Mouse (Mus musculus) CD4-positive, CD25-positive, alpha-beta regulatory T cell, adult 2 months (primary cell): ENCODE results near the gene Slco2a1.

Source experiments
- DNase-seq: peaks from one replicate; pipeline ENCODE4 v3.0.0-alpha.2; 2012; ENCODE audit warnings: low read depth, low spot score

Gene Slco2a1

DNA sequence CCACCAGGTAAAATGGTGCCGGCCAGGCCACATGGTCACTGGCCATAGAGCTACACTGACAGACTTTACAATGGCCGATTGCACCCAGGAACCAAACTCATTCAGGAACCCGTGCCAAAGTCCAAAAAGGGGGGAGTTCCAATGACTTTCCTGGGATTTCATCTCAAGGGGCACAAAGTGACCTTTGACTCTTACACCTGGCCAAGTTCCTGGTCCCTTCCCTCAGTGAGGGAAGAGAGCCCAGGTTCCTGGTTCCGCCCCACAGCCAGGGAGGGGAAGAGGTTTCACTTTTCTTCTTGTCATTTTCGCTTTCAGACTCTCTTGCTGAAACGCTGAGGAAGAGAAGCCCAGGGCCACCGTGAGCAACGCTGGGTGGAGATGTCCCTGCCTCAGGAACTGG lies at the start of gene Slco2a1:
Gene Slco2a1, plus strand, starts transcription at position 251 of the 400 bp plus-strand sequence.
- DNase-seq: no peak

DNA sequence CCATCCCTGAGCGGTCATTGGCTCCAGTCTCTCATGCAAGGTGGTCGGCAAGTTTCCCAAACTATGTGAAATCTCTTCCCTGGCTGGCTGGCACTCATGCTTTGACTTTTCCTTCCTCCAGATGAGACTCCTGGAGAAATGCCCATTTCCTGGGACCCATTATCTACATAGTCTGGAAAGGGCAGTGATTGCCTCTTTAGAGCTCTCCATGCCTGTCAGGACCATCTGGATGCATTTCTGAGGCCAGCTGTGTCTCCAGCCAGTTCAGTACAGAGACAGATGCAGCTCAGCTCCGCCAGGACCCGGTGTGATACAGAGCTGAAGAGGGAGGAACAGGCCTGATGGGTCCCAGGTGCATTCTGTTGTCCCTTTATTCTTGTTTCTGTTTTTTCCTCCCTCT lies 46.3 kb upstream of the Slco2a1 start:
- DNase-seq: no peak

DNA sequence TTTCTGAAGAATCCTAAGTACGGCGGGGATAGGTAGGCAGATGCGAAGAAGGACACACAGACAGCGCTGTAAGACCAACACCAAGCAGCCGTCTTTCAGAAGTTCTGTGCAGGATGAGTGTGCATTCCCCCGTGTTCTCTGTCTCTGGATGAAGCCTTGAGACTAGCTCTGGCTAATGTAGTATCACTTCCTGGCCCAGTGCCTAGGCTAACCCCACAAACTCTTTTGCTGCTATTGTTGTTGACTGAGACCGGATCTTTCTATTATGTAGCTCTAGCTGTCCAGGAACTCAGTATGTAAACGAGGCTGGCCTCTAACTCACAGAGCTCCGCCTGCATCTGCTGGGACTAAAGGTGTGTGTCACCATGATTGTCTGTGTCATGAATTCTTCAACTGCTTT lies 43.6 kb upstream of the Slco2a1 start:
- DNase-seq: no peak

GRCm38 (mm10) chr9:102946469-102947015 lies 42.0 kb upstream of the Slco2a1 start:
- no peak for DNase-seq

DNA sequence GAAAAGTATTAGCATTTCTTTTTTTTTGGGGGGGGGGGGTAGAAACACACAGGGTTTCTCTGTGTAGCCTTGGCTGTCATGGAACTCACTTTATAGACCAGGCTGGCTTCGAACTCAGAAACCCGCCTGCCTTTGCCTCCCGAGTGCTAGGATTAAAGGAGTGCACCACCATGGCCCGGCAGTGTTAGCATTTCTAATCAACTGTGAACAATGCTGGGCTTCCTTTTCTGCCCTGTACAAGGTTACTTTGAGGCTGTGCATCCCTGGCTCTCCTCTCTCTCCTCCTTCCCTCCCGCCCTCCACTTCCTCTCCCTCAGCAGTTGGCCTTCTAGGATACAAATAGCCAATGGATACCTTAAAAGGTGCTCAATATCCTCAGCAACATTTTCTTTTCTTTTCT lies 39.8 kb upstream of the Slco2a1 start:
- DNase-seq: no peak

- no peak for DNase-seq
These were observed 37.2 kb upstream of the Slco2a1 start for GRCm38 (mm10) chr9:102951091-102951994.

- DNase-seq: no peak
These were observed 32.6 kb upstream of the Slco2a1 start for GRCm38 (mm10) chr9:102955866-102956265.

DNA sequence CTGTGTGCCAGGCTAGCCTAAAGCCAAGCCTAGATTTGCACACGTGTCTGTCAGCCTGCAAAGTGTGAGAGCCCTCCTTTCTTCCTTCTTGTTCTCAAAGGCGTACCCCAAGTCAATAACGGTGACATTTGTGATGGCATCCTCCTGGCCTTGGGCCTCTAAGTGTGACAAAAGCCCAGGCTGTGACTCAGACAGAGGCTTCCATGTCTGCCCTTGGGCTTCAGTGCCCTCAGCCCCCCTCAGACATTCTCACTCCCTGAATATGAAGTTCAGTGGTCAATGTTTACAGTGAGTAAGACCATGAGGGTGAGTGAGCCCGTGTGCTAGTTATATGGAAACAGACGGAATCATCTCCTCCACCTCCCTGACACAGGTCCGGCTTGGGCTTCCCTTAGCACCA lies 29.8 kb upstream of the Slco2a1 start:
- DNase-seq: no peak

DNA sequence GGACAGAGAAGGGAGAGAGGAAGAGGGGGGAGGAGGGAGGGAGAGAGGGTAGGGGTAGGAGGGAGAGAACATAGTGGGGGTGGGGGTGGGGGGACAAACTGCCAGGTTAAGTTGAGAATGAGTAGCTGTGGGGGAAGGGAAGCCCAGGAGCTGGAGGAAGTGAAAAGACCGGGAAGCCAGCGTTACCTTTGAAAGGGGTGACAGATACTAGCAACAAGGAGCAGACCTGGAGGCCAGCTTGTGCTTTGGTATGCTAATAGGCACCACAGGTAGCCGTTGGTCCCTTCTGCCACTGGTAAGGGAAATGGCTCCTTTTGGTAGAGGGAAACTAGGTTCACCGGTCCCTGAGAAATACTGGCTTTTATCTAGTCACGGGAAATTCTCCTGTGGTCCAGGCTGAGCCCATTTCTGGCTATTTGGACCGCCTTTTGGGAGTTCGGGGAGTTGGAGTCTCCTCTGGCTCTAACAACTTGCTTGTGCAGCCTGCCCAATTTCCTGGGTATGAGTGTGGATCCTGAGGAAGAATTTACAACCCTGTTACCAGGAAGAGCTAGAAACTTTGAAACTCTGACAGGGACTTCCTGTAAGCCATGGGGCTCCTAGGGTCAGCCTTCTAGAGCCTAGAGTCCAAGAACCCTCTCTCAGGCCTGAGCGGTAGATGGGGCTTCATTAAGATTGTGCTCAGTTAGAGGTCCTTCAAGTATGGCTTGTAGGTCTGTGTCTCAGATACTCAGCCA lies 27.0 kb upstream of the Slco2a1 start:
- no peak for DNase-seq

DNA sequence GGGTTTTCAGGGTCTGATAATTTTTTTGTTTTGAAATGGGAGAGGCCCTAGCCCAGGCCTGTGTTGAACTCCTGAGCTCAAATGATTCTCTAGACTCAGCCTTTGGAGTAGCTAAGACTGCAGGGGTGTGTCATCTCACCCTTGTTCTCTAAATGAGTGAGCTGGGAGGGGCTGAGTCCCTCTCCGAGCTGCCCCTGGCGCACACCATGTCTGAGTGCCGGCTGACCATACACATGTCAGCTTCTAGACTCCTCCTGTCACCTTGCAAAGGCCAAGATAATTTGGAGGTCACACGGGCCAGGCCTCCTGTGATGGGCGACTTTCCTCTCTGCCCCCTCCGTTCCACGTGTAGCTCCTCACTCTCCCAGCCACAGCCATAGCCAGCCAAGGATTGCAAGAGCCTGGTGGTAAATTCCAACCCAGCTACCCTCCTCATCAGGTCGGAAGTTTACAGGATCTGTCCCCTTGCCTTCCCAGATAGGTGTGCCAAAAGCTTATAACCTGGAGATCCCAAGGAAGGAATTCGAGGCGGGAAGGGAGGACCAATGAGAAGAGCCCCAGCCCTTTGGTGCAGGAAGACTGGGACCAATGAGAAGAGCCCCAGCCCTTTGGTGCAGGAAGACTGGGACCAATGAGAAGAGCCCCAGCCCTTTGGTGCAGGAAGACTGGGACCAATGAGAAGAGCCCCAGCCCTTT lies 26.3 kb upstream of the Slco2a1 start:
- no peak for DNase-seq

GRCm38 (mm10) chr9:102963321-102963720 lies 25.2 kb upstream of the Slco2a1 start:
- DNase-seq: no peak

DNA sequence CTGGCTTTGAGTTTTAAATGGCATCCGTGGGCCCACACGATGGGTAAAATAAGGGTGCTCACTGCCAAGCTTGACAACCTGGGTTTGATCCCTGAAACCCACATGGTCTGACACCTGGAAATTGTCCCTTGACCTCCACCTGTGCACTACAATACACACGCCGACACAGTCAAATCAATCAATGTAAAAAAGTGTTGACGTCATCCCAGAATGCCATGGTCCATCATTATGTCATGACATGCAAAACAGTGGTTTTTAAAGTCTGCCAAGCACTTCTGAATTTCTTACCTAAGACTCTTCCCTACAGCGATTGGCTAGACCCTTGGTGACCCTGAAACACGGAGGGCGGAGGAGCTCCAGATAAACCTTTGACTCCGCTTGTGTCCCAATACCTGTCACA lies 23.9 kb upstream of the Slco2a1 start:
- DNase-seq: no peak

GRCm38 (mm10) chr9:102972393-102973050 lies 16.0 kb upstream of the Slco2a1 start:
- no peak for DNase-seq

DNA sequence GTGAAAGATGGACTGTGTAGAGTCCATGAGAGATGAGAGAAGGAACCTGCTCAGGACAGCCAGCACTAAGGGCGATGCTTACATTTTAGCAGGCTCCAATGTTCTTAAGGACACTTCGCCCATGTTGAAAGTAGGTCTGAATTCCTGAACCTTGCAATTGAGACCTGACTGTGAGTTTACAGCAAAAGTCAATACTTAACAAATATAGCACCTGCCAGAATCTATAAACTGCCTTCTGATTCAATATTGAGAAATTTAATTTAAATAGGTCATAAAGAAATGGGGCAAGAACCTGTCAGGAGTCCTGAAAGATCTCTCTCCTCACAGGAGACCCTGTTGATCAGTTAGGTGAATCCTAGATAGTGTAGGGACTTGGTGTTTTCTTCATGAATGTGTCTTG lies 12.6 kb upstream of the Slco2a1 start:
- no peak for DNase-seq

- DNase-seq: no peak
These were observed 11.4 kb upstream of the Slco2a1 start for GRCm38 (mm10) chr9:102977090-102977489.

- no peak for DNase-seq
These were observed 10.6 kb upstream of the Slco2a1 start for GRCm38 (mm10) chr9:102977791-102978492.

DNA sequence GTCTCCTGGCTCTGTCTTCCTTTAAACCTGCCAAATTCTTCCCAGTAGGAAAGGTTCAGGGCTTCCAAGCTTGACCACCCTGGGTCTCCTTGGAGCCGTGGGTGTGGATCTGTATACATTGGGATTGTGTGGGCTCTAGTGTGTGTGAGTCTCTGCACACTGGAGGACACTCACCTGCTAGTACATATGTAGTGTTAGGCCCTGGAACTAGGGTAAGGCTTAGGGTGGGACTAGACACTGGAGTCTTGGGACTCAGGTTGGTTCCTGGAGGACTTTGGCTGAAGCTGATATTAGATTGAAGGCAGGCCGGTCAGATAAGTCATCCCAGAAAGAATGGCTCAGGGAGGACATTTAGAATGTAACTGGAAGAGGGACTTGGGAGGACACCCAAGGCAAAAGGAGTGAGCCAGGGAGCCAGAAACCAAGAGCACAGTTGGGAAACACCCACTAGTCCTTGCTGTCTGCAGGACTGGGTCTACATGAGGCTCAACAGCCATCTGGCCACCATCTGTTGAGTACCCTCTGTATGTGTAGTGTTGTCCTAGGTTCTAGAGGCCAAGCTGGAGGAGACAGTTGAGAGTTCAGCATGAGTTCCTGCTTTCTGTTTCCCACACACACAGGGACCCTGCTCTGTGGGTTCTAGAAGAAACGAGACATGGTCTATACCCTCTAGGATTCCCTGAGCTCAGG lies 9.4 kb upstream of the Slco2a1 start:
- no peak for DNase-seq

DNA sequence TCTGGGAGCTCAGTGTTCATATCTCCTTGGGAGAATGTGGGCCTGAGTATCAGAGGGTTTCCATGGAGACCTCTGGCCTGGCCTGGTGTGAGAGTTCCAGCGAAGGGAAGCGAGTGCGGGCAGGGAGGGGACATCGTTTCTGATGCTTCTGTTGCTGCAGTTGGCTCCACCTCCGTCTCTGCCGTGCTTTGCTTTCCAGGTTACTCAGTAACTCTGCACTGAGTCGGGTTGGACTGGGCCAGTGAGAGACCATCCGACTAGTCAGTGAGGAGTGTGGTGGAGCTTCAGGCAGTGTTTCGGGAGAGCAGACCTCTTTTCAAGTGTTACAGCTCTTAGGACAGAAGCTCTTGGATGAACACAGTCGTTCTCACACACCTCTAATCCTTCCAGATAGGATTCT lies 8.6 kb upstream of the Slco2a1 start:
- no peak for DNase-seq

GRCm38 (mm10) chr9:102980420-102980819 lies 8.1 kb upstream of the Slco2a1 start:
- DNase-seq: no peak

- no peak for DNase-seq
These were observed 6.7 kb upstream of the Slco2a1 start for GRCm38 (mm10) chr9:102981791-102982190.
